Mouse (Mus musculus) E14TG2a.4 (cell line): ENCODE data around the gene Efhd2.

Experiments used
- H3K27me3 ChIP-seq: 2 replicates; pipeline ENCODE4 v1.6.1; 2014; ENCODE audit warnings: low read length, control low read depth; ENCODE audit not compliant: insufficient read depth
- H3K36me3 ChIP-seq: 2 replicates; pipeline ENCODE4 v1.6.1; 2014; ENCODE audit warnings: low read length, control low read depth; ENCODE audit not compliant: insufficient read depth
- H3K4me1 ChIP-seq: replicated peaks from 2 replicates; pipeline ENCODE4 v1.6.1; 2014; ENCODE audit warnings: low read depth, low read length, control low read depth
- H3K4me3 ChIP-seq: replicated peaks from 2 replicates; pipeline ENCODE4 v1.5.1; 2014; ENCODE audit warnings: mild to moderate bottlenecking, low read length
- H3K9me3 ChIP-seq: 2 replicates; pipeline ENCODE4 v1.6.1; 2014; ENCODE audit warnings: low read length, control low read depth
- CTCF ChIP-seq: conservative IDR thresholded peaks from 2 replicates; pipeline ENCODE4 v1.5.1; 2014; ENCODE audit warnings: low read length
- NANOG ChIP-seq: IDR thresholded peaks from 2 replicates; pipeline ENCODE4 v1.6.1; 2014; ENCODE audit warnings: borderline replicate concordance, low read length, mixed read lengths
- POU5F1 ChIP-seq: IDR thresholded peaks from 2 replicates; pipeline ENCODE4 v1.6.1; 2014; ENCODE audit warnings: low read length, borderline replicate concordance

Efhd2 gene

GRCm38 (mm10) chr4:141901711-141902478 is 27.2 kb upstream of the Efhd2 start:
- TF ChIP-seq NANOG: no peak
- no peak for TF ChIP-seq POU5F1
- TF ChIP-seq CTCF: no peak
- Histone ChIP-seq H3K4me1 (peaks cover 41% of the 10 kb centered on the region), H3K4me3 (no peak overlapping the region), H3K27me3 (peaks cover 24% of the 10 kb centered on the region), H3K9me3 (no peaks in the 10 kb centered on the region), H3K36me3 (no peaks in the 10 kb centered on the region)

GRCm38 (mm10) chr4:141900421-141900820 is 25.7 kb upstream of the Efhd2 start:
- no peak overlapping the region for H3K4me3 ChIP-seq
- H3K27me3 ChIP-seq: peaks cover 23% of the 10 kb centered on the region
- H3K36me3 ChIP-seq: no peaks in the 10 kb centered on the region
- H3K4me1 ChIP-seq: peaks cover 48% of the 10 kb centered on the region
- no peaks in the 10 kb centered on the region for H3K9me3 ChIP-seq
- TF ChIP-seq POU5F1 (no peak), CTCF (no peak), NANOG (no peak)

DNA sequence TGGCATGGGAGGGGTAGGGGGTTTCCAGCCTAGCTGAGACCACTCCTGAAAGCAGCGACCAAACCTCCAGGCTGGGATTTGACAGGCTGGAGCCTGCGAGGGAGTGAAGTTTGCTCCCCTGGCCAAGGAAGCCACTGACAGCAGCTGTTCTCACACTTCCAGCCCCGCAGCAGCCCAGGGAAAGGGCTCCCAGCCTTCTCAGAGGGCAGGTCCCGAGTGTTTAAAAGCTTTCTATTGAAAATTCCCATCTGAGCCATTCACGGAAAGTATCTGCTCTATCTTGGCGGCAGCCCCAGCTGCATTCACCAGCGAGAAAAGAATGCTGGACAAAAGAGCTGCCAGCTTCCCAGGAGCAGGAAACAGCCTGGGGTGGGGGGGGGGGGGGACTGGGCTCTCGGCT is 25.2 kb upstream of the Efhd2 start:
- Histone ChIP-seq H3K4me3 (no peak overlapping the region), H3K36me3 (no peaks in the 10 kb centered on the region), H3K27me3 (peaks cover 18% of the 10 kb centered on the region), H3K4me1 (peaks cover 50% of the 10 kb centered on the region), H3K9me3 (no peaks in the 10 kb centered on the region)
- TF ChIP-seq NANOG: no peak
- no peak for TF ChIP-seq POU5F1
- TF ChIP-seq CTCF: no peak

GRCm38 (mm10) chr4:141898905-141899304 is 24.2 kb upstream of the Efhd2 start:
- Histone ChIP-seq H3K36me3 (no peaks in the 10 kb centered on the region), H3K9me3 (no peaks in the 10 kb centered on the region), H3K27me3 (peaks cover 14% of the 10 kb centered on the region), H3K4me3 (no peak overlapping the region), H3K4me1 (peaks cover 40% of the 10 kb centered on the region)
- TF ChIP-seq POU5F1 (no peak), CTCF (no peak), NANOG (no peak)

DNA sequence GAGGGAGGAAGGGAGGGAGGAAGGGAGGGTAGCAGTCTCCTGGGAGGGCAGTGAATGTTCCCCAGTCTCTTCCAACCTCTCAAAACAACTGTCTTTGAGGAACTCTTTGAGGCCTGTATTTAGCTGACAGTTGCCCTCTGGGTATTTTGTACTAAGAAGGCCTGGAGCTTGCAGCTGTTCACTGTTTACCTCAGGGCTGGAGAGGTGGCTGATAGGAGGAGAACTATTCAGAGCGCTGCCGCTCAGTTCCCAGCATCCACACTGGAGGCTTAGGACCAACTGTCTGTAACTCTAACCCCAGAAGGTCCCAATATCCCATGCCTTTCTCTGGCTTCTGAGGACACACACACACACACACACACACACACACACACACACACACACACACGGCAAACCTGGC is 23.1 kb upstream of the Efhd2 start:
- Histone ChIP-seq H3K27me3 (peaks cover 14% of the 10 kb centered on the region), H3K4me3 (no peak overlapping the region), H3K36me3 (no peaks in the 10 kb centered on the region), H3K4me1 (peaks cover 38% of the 10 kb centered on the region), H3K9me3 (no peaks in the 10 kb centered on the region)
- TF ChIP-seq POU5F1 (no peak), NANOG (no peak), CTCF (no peak)

- TF ChIP-seq CTCF (no peak), POU5F1 (no peak), NANOG (no peak)
- H3K9me3 ChIP-seq: no peaks in the 10 kb centered on the region
- peaks cover 14% of the 10 kb centered on the region for H3K27me3 ChIP-seq
- H3K4me1 ChIP-seq: peaks cover 36% of the 10 kb centered on the region
- H3K36me3 ChIP-seq: no peaks in the 10 kb centered on the region
- no peak overlapping the region for H3K4me3 ChIP-seq
These were observed 22.5 kb upstream of the Efhd2 start for GRCm38 (mm10) chr4:141897225-141897624.

- Histone ChIP-seq H3K9me3 (no peaks in the 10 kb centered on the region), H3K27me3 (peaks cover 21% of the 10 kb centered on the region), H3K4me1 (peaks cover 29% of the 10 kb centered on the region), H3K36me3 (no peaks in the 10 kb centered on the region), H3K4me3 (no peak overlapping the region)
- no peak for TF ChIP-seq CTCF
These were observed 21.1 kb upstream of the Efhd2 start for GRCm38 (mm10) chr4:141895772-141896171.

GRCm38 (mm10) chr4:141893157-141893784 is 18.6 kb upstream of the Efhd2 start:
- H3K27me3 ChIP-seq: peaks cover 11% of the 10 kb centered on the region
- no peak for TF ChIP-seq NANOG
- no peak for TF ChIP-seq POU5F1
- no peak for TF ChIP-seq CTCF
- no peaks in the 10 kb centered on the region for H3K36me3 ChIP-seq
- H3K4me3 ChIP-seq: no peak overlapping the region
- peaks cover 17% of the 10 kb centered on the region for H3K4me1 ChIP-seq
- no peaks in the 10 kb centered on the region for H3K9me3 ChIP-seq

DNA sequence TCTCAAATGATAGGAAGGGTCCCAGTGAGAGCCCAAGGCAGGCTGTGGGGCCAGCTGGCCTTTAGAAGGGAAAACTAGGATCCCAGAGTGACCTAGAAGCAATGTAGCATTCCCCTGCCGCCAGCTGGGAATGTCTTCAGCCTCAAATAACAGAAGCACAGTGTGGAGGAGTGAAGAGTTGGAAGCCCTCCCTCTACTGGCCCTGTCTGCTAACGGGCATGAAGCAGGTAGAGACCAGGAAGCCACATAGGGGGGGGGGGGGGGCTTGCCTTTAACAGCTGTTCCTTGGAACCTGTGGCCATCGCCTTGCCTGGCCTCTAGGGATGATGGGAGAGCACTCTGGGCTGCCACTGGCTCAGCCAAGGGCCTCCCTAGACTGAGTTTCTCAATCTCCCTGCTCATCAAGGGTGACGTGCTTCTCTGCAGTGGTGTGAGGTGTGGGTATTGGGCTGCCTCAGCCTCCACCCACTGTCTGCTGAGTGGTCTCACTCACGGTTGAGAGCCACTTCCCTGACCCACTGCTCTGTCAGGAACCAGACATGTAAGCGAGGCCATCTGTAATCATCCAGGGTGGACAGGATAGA is 11.8 kb upstream of the Efhd2 start:
- Histone ChIP-seq H3K27me3 (peaks cover 8% of the 10 kb centered on the region), H3K4me1 (peaks cover 21% of the 10 kb centered on the region), H3K36me3 (no peaks in the 10 kb centered on the region), H3K9me3 (no peaks in the 10 kb centered on the region), H3K4me3 (no peak overlapping the region)
- TF ChIP-seq NANOG (no peak), CTCF (no peak), POU5F1 (no peak)
